Mouse (Mus musculus): Measurements from ENCODE around the gene Trmt2a. TPM values are rescaled to one million over a fixed set of nuclear protein-coding genes. Genes with fewer than 3 reads are reported as not detected.
"Not testable (repeated sequence)": the region's sequence is repeated elsewhere in the genome, so short reads cannot be mapped to it uniquely, and the experiment has no call there.

The Trmt2a gene
- total RNA-seq, 2 experiments from 2014 or later, result 46.4 to 57.9 TPM

- no peak for DNase-seq (ENCODE audit: extremely low spot score in 1 of 2, low spot score in 1 of 2)
Measured at GRCm38 (mm10) chr16:18275166-18275565, 26.7 kb downstream of the Trmt2a start.

GRCm38 (mm10) chr16:18288166-18288565 is 39.7 kb downstream of the Trmt2a start:
- no peak for DNase-seq (ENCODE audit: extremely low spot score in 1 of 2, low spot score in 1 of 2)

DNA sequence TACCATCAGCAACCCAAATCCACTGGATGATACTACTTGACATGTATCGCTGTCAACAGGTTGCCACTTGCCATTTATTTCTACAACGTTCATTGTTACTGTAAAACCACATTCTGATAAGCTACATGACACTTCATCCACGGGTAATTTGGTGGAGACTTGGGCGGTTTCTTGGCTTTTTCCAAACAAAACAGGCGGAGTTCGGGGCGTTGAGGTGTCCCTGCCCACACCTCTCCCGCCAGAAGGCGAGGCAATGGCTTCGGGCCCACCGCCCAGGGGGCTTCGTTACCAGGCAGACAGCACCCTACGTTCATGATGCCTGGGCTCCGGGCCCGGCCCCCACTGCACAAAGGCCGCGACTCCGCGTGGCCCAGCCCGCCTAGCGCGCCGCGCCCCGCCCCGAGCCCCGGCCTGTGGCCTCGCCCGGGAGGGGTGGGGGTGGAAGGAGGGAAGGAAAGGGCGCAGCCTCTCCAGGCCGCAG is 40.1 kb downstream of the Trmt2a start:
- DNase-seq (ENCODE audit: extremely low spot score in 1 of 2, low spot score in 1 of 2), result peak in 1 of 2 experiments; percentile 29

GRCm38 (mm10) chr16:18289067-18289588 is 40.6 kb downstream of the Trmt2a start, which contains the start of gene Dgcr8:
Dgcr8 (minus strand) TSS chr16:18289246.
- peak; percentile 88 to 97 for DNase-seq (ENCODE audit: extremely low spot score in 1 of 2, low spot score in 1 of 2)

GRCm38 (mm10) chr16:18289614-18290013 is 41.1 kb downstream of the Trmt2a start:
- DNase-seq (ENCODE audit: extremely low spot score in 1 of 2, low spot score in 1 of 2), result not testable (repeated sequence)

Small RNAs within 50 kb of the gene (microRNA-seq; reads per million reads assigned to microRNA genes)
- gene Gm24572 (0 reads per million in 2 experiments), gene Mir1306 (287 to 360 reads per million in 2 experiments)

Other genes with a start within 250 kb of the Trmt2a start
- 10 to 100 TPM; 76.0 to 85.6 TPM for gene Dgcr6, start 195.8 kb upstream of the Trmt2a start, total RNA-seq (2021)
- gene Prodh, start 158.5 kb upstream of the Trmt2a start, total RNA-seq (2021), result 10 to 100 TPM; 37.2 to 38.6 TPM
- gene Rtn4r, start 121.0 kb upstream of the Trmt2a start, total RNA-seq (2021), result 100 to 1,000 TPM; 102 to 111 TPM
- not detected for gene Ccdc188, start 30.8 kb upstream of the Trmt2a start, total RNA-seq (2021)
- gene Zdhhc8, start 13.5 kb upstream of the Trmt2a start, total RNA-seq (2021), result 10 to 100 TPM; 77.0 to 95.9 TPM
- 10 to 100 TPM; 92.2 to 97.2 TPM for gene Ranbp1, start 53 bp downstream of the Trmt2a start, total RNA-seq (2021)
- under 1 TPM in 1 of 2 experiments, not detected in 1; 0.79 TPM for gene Gm49776, start 9.6 kb downstream of the Trmt2a start, total RNA-seq (2021)
- 10 to 100 TPM; 38.6 to 40.3 TPM for gene Dgcr8, start 40.6 kb downstream of the Trmt2a start, total RNA-seq (2021)
- 100 to 1,000 TPM; 115 to 121 TPM for gene Tango2, start 99.4 kb downstream of the Trmt2a start, total RNA-seq (2021)
- gene Arvcf, start 99.5 kb downstream of the Trmt2a start, total RNA-seq (2021), result 10 to 100 TPM; 39.5 to 45.7 TPM
- gene Txnrd2, start 177.7 kb downstream of the Trmt2a start, total RNA-seq (2021), result 10 to 100 TPM; 19.1 to 21.8 TPM
- 10 to 100 TPM; 71.8 to 81.3 TPM for gene Comt, start 178.2 kb downstream of the Trmt2a start, total RNA-seq (2021)